Mouse (Mus musculus) hindbrain, embryonic 12.5 days (tissue): Measurements from ENCODE around the gene Actrt2. TPM values are rescaled to one million over a fixed set of nuclear protein-coding genes. Genes with fewer than 3 reads are reported as not detected.

Experiments used
- polyA plus RNA-seq: library from polyadenylated mRNA; unstranded; fragments of >200 nt; fragmentation: Nextera tagmentation; extraction: Ambion mirVana; gene quantifications from 2 replicates; pipeline ENCODE4 v1.2.1, GENCODE M21; 2016

The Actrt2 gene
- polyA plus RNA-seq, 1 experiment from 2014 or later, result not detected

Other genes with a start within 250 kb of the Actrt2 start
- 26.4 and 32.3 TPM in 2 replicates for gene Prdm16, start 31.0 kb downstream of the Actrt2 start, polyA plus RNA-seq
- gene Ttc34, start 169.6 kb upstream of the Actrt2 start, polyA plus RNA-seq, result 0.27 and 0.72 TPM in 2 replicates
- 0.40 and 0.41 TPM in 2 replicates for gene Mmel1, start 201.7 kb upstream of the Actrt2 start, polyA plus RNA-seq
- 38.0 and 40.2 TPM in 2 replicates for gene Fam213b, start 231.3 kb upstream of the Actrt2 start, polyA plus RNA-seq